Mouse (Mus musculus): ENCODE data around the gene Fam117b.
A peak's percentile ranks its signal among the peaks of the same experiment; 100 is the strongest.

Fam117b gene

GRCm38 (mm10) chr1:59913869-59914225 is 1.0 kb downstream of the Fam117b start:
- DNase-seq: no peak

DNA sequence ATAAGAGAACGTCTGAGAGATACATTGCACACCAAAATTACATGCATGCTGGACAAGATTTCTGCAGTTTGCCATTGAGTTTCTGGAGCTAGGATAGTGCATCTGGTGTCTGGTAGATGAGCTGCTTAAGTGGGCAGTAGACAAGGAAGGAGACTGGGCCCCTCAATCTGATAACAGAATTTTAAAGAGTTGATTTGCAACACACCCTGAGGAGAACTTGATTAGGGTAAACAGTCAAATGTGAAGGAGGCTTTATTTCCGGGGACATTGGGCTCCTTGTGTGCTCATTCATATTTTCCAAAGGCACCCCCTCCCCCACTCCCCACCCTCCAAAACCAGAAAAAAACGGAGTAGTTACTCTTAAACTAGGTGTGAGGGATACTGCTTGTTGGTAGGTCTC is 2.0 kb downstream of the Fam117b start:
- no peak for DNase-seq

DNA sequence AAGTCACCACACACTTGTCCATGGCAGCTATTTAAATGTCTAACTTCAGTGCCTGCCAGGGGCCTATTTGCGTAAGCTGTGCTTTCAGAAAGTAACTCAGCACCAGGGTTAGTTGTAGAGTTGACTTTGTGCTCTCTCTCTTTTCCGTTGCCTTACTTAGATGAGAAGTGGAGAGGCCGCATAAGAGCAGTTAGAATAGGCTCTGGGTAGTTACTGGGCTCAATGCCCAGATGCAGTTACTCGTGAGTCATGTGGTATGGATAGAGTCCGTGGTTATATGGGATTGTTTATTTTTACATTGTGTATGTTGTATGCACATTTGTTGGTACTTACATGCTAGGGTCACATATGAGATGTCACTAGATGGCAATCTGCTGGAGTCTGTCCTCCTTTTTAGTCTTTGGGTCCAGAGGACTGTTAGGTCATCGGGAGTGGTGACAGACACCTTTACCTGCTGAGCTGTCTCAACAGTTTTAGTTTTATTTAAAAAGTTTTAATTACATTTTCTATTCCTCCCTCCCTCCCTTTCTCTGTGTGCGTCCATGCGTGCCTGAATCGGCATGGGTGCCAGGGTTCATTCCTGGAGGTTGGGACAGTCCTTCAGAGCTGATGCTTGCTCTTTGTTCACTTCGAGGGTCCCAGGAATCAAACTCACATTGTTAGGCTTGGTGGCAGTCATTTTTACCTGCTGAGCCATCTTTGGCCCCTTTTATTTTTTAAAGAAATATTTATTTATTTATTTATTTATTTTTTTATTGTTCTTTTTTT is 3.2 kb downstream of the Fam117b start:
- peak; percentile 19 to 29 for DNase-seq

DNA sequence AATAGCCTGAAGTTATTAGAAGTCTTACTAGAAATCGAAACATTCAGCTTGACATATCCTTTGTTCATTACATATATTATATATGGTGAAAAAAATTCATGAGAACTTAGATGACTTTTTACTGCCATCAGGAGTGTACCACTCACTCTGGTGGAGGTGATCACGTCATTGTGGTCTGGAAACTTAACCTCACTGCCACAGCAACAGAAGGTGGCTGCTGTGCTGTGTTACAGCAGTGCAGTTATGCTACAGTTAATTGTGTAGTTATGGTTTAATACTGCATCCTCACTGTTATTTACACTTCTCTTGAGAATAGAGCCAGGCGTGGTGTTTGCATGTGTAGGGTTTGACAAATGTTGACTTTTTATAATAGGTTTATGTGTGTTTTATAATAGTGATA is 4.6 kb downstream of the Fam117b start:
- DNase-seq: no peak

DNA sequence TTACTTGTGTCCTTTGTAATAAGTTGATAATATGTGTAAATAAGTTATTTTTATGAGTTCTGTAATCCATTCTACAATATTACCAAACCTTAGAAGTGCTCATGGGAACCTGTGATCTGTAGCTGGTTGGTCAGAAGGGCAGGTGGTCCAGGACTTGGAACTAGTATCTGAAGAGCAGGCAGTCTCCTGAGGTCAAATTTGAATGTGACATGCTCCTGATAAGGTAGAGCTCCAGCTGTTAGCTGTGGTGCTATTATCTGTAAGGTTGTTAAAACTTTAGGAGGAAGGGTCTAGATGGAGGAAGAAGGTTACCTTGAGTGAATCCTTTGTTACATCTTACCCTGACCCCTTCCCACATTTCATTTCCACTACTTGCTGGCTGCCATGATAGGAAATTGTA is 5.3 kb downstream of the Fam117b start:
- no peak for DNase-seq

DNA sequence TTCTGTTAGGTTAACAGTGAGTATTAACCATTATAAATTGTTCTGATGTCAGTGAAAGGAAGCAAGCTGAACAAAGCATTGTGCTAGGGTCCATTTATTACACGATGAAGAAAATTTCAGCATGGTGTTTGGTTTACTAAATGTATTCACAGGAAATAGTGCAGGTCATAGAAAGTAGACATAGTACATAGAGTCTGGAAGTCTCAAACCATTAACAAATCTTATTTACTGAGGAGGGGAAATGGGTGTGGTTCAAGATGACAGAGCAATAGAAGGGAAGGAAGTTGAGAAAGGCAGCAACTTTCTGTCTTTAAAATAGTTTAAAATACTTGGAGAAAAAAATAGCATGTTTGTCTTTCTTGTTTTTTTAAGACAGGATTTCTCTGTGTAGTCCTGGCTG is 10.4 kb downstream of the Fam117b start:
- DNase-seq: no peak

GRCm38 (mm10) chr1:59923673-59924072 is 10.9 kb downstream of the Fam117b start:
- no peak for DNase-seq

DNA sequence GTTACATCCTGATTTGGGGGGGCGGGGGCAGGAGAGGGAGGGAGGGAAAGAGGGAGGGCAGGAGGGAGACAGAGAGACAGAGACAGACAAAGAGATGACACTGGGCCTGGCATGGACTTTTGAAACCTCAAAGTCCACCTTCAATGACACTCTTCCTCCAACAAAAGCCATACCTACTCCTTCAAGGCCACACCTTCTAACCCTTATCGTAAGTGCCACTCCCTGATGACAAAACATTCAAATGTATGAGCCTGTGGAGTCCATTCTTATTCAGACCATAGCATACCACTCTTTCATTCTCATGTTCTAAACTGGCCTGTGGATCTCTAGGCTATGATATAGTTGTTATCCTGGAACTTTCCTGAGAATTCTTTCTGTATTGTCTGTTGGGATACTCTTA is 11.6 kb downstream of the Fam117b start:
- DNase-seq: no peak

- peak in 1 of 2 experiments; percentile 22 for DNase-seq
These were observed 13.3 kb downstream of the Fam117b start for GRCm38 (mm10) chr1:59926021-59926672.

DNA sequence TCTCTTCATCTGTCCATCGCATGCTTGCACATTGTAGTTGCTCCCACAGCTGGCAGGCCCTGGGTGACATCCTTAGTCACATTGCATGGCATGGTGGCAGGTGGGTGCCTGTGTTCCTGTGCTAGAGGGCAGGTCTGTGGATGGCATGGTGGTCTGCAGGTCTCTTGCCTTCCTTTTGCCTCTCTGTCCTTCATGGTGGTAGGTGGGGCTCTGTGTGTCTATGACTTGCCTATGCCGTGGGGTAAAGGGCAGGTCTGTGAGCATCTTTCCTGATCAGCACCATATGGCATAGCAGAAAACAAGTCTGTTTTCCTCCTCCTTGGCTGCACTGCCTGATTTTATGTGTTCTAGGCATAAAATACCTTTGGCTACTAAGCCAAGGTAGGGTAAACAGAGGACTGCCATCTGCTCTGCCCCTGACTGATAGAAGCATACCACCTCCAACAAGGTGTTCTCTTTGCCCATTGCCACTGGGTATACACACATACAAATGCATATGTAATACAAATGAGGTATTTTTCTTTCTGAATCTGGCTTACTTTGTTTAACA is 14.4 kb downstream of the Fam117b start:
- DNase-seq: peak; percentile 64 to 68

DNA sequence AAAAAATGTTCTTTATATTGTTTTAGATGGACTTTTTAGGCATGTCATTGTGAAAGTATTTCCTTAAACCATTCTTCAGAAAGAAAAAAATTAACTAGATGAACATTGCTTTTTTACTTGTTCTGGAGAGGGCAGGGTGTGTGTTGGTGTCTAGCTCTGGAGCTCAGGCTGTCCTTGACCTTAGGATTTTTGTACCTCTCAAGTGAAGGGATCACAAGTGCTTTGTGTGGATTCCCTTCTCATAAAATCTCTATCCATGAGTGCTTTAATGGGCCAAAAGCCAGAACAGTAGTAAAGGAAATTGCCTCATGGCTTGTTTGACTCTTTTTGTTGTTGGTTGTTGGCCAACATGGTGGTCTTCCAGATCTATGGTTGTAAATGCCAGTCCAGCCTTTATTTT is 18.1 kb downstream of the Fam117b start:
- DNase-seq: no peak

DNA sequence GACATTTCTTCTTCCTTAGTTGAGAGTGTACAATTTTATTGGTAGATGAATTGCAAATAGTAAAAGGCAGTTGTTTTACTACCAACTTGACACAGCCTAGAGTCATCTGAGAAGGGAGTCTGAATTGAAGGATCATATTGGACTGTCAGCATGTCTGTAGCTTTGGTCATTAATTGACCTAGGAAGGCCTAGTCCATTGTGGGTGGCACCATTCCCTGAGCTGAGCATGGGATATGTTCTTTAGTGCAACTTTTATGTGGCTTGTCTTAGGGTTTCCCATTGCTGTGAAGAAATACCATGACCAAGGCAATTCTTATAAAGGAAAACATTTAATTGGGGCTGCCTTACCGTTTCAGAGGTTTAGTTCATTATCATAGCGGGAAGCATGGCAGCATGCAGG is 20.2 kb downstream of the Fam117b start:
- no peak for DNase-seq

DNA sequence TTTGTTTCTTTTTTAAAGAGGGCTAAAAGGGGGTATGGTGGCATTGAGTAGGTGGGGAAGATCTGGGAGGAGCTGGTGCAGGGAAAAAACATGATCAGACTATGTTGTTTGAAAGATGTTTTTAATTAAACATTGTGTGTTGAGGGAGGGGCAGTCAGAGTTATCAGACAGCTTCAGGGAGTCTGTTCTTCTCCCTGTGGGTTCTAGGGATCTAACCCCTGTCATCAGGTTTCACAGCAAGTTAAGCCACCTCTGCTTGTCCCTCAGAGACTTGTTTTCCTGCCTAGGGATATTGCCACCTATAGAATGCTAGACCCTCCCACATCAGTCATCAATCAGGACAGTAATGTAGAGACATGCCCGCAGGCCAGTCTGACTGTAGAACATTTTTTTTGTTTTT is 28.3 kb downstream of the Fam117b start:
- DNase-seq: no peak

DNA sequence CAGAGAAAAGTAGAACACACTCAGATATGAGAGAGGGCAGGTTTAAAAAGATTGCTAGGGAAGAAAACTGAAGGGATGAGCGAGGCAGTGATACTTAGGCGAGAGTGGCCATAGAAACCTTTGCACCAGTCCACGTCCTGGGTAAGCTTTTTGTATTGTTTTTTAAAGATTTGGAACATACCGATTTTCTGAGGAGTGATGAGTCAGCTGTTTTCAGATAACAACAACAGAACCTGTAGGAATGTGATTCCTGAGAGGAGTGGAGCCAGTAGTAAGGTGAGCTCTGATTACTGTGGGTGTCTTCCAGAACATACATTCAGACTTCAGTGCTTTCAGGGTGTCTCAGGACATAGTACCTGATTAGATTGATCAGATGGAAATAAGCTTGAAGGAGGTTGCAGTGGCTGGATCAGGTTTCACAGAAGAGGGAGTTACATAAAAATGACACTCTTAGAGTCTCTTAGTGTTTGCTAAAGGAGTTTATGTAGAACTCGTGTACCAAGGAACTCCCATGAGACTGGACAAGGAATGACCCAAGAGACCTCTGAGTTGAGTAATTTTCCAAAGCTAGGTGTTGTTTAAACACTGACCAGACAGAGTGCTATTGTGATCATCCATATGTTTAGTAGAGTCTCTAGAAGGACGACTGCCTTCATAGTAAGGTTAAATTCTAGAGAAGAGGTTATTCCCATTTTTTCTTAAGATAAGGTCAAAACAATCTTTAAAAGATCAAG is 29.4 kb downstream of the Fam117b start:
- no peak for DNase-seq

GRCm38 (mm10) chr1:59943825-59944224 is 31.0 kb downstream of the Fam117b start:
- DNase-seq: no peak

DNA sequence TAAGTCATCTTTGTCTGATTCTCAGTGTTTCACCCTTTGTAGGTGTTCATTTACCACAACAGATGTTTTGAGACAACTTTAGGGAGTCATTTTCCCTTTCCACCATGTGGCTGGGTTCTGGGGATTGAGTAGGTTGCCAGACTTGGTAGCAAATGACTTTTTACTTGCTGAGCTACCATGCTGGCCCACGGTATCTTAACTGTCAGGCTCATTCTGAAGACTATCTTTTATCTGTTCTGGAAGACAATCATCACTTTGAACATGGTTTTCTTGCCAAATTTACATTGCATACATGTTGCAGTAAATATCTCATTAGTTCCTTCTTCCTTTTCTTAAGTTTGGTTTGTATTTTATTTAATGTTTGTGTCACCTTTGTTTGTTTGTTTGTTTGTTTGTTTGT is 33.2 kb downstream of the Fam117b start:
- DNase-seq: no peak

DNA sequence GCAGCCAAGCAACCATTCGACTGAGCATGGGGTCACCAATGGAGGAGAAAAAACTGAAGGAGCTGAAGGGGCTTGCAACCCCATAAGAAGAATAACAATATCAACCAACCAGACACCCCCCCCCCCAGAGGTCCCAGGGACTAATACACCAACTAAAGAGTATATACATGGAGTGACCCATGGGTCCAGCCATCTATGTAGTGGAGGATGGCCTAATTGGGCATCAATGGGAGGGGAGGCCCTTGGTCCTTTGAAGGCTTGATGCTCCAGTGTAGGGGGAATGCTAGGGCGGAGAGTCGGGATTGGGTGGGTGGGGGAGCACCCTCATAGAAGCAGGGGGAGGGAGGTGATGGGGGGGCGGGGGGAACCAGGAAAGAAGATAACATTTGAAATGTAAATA is 34.7 kb downstream of the Fam117b start:
- DNase-seq: no peak

- DNase-seq: peak; percentile 62 to 76
These were observed 44.4 kb downstream of the Fam117b start for GRCm38 (mm10) chr1:59957206-59957605.

- no peak for DNase-seq
These were observed 47.1 kb downstream of the Fam117b start for GRCm38 (mm10) chr1:59959941-59960340.

DNA sequence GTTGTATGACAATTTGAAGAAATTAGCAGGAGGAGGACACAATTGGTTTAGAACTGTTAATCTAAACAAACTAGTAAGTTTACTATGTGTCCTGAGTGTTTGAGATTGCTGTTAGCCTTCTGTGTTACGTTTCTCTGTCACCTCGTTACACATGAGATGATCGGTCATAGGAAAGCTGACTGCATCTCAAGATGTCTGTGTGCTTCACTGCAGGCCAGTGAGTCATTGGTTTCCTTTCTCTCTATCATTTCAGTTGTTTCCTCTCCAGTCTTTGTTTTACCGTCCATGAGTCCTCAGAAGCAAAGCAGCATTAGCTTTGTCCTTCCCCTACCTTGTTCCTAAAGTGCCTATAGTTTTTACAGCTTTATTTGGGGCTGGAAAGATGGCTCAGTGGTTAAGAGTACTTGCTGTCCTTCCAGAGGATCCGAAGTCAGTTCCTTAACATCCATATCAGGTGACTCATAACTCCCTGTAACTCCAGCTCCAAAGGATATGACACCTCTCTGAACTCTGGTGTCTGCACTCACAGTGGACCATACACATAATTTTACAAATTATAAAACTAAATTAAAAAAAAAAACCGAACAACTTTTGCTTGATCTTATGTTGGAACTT is 53.5 kb downstream of the Fam117b start:
- no peak for DNase-seq

DNA sequence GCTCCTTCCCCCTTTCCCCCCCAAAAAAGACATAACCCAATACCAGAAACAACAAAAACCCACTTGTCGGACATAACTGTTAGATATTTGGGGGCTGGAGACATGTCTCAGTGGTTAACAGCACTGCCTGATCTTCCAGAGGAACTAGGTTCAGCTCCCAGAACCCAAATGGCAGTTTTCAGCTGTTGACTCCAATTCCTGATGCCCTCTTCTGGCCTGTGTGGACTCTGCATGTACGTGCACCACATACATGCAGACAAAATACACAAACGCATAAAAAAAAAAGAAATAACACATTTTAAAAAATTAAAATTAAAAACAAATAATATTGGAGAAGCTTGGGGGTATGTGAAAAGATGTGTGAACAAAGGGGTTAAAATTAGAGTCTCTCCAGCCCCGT is 54.5 kb downstream of the Fam117b start:
- peak; percentile 34 to 70 for DNase-seq

GRCm38 (mm10) chr1:59986626-59987025 is 73.8 kb downstream of the Fam117b start:
- no peak for DNase-seq

GRCm38 (mm10) chr1:59987399-59988040 is 74.7 kb downstream of the Fam117b start:
- DNase-seq: no peak
